Mouse (Mus musculus) liver, embryonic 14.5 days (tissue): ENCODE results near the gene Rhoa. TPM values are rescaled to one million over a fixed set of nuclear protein-coding genes. Genes with fewer than 3 reads are reported as not detected.

Experiments used
- ATAC-seq: fragments of 200-750 bp; cut with Nextera tagmentation; 2 replicates; pipeline ENCODE4 v1.8.0; 2017; ENCODE audit warnings: moderate number of reproducible peaks, mild to moderate bottlenecking, moderate library complexity; ENCODE audit not compliant: insufficient read depth
- DNase-seq, 3 experiments: peaks; one replicate each; pipeline ENCODE4 v3.0.0-alpha.2; 2012 to 2013; ENCODE audit warnings: low read depth in 3 of 3, low spot score in 3 of 3
- H3K27ac ChIP-seq: fragments of 300-500 bp; sonication (generic); 2 replicates; pipeline ENCODE4 v1.5.1; 2014; ENCODE audit warnings: moderate library complexity, mild to moderate bottlenecking, control low read depth, inconsistent platforms
- H3K27me3 ChIP-seq: fragments of 300-500 bp; sonication (generic); 2 replicates; pipeline ENCODE4 v1.6.1; 2014; ENCODE audit warnings: mild to moderate bottlenecking, low read length, moderate library complexity; ENCODE audit not compliant: control insufficient read depth, insufficient read depth
- H3K36me3 ChIP-seq: fragments of 300-500 bp; sonication (generic); replicated peaks from 2 replicates; pipeline ENCODE4 v1.6.1; 2014; ENCODE audit warnings: low read depth; ENCODE audit not compliant: control insufficient read depth, insufficient read depth
- H3K4me1 ChIP-seq, 2 experiments: fragments of 200-500 bp in 1 of 2; fragments of 300-500 bp in 1 of 2; sonication (generic) in 1 of 2; replicated peaks; 2 replicates each; pipeline ENCODE4 v1.6.1; 2012 to 2014; ENCODE audit warnings: antibody characterized with exemption in 1 of 2, inconsistent platforms in 1 of 2, low read length in 1 of 2; ENCODE audit not compliant: control insufficient read depth in 2 of 2, insufficient read depth in 2 of 2
- H3K4me2 ChIP-seq: fragments of 300-500 bp; sonication (generic); 2 replicates; pipeline ENCODE4 v1.6.1; 2014; ENCODE audit warnings: low read depth, mild to moderate bottlenecking, control low read depth, moderate library complexity
- H3K4me3 ChIP-seq, 2 experiments: fragments of 200-500 bp in 1 of 2; fragments of 300-500 bp in 1 of 2; sonication (generic) in 1 of 2; 2 replicates each; pipeline ENCODE4 v1.5.1; 2012 to 2014; ENCODE audit warnings: low read depth in 2 of 2, low read length in 2 of 2, mild to moderate bottlenecking in 2 of 2, control low read depth in 1 of 2, inconsistent platforms in 1 of 2, moderate library complexity in 1 of 2; ENCODE audit not compliant: insufficient read depth in 1 of 2
- H3K9ac ChIP-seq: fragments of 300-500 bp; sonication (generic); replicated peaks from 2 replicates; pipeline ENCODE4 v1.6.1; 2014; ENCODE audit warnings: mild to moderate bottlenecking, control low read depth, moderate library complexity
- H3K9me3 ChIP-seq: fragments of 300-500 bp; sonication (generic); 2 replicates; pipeline ENCODE4 v1.6.1; 2016; ENCODE audit warnings: low read length, mixed read lengths; ENCODE audit not compliant: control insufficient read depth
- CTCF ChIP-seq: IDR thresholded peaks from 2 replicates; pipeline ENCODE4 v1.5.1; 2016; ENCODE audit warnings: antibody characterized with exemption, low read depth, control low read depth
- EP300 ChIP-seq: IDR thresholded peaks from 2 replicates; pipeline ENCODE4 v1.6.1; 2016; ENCODE audit warnings: antibody characterized with exemption, low read depth
- WGBS: fragments of 180-500 bp; shearing (Covaris S2); extraction: QIAGEN DNeasy Blood & Tissue Kit; methylation state at CpG from one replicate; pipeline ENCODE4 v1.1.7; 2014; ENCODE audit not compliant: insufficient replicate concordance; 5-methylcytosine and 5-hydroxymethylcytosine counted together
- polyA plus RNA-seq, 2 experiments: library from polyadenylated mRNA; depleted of rRNA in 1 of 2; stranded (reverse) in 1 of 2; unstranded in 1 of 2; fragments of >200 nt; fragmentation: Nextera tagmentation in 1 of 2; extraction: Ambion mirVana in 1 of 2; gene quantifications; 2 replicates each; pipeline versions ENCODE4 v1.2.1 to v1.2.3; 2012 to 2014

Gene Rhoa
- polyA plus RNA-seq, 2 experiments, result 76.4 to 130 TPM

DNA sequence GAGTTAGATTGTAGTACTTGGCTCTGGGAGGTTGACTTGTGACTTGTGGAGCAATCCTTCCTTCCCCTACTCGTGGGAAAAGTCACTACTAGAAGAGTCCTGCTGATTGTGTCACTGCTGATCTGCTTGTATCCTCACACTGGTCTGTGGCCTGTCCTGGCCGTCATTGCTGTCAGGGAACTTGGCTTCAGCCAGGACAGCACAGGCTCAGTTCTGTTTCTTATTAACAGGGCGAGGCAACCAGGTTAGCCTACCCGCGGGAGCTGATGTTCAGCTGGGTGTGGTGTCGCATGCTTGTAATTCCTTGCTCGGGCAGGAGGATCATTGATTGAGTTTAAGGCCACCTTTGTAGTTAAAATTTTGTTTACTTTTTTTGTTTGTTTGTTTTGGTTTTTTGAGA, 79.1 kb downstream of the Rhoa start:
- ATAC-seq (no peak), DNase-seq (no peak)
- no peak overlapping the region for H3K4me2 ChIP-seq
- no peak overlapping the region for H3K4me3 ChIP-seq
- peaks cover 94% of the 10 kb centered on the region for H3K36me3 ChIP-seq
- 76% methylated on average over 7 of the region's 7 CpGs for WGBS
- no peaks in the 10 kb centered on the region for H3K4me1 ChIP-seq
- H3K27me3 ChIP-seq, result no peaks in the 10 kb centered on the region
- no peaks in the 10 kb centered on the region for H3K9me3 ChIP-seq
- H3K27ac ChIP-seq, result no peak overlapping the region
- TF ChIP-seq CTCF (no peak), EP300 (no peak)
- H3K9ac ChIP-seq, result no peak overlapping the region

DNA sequence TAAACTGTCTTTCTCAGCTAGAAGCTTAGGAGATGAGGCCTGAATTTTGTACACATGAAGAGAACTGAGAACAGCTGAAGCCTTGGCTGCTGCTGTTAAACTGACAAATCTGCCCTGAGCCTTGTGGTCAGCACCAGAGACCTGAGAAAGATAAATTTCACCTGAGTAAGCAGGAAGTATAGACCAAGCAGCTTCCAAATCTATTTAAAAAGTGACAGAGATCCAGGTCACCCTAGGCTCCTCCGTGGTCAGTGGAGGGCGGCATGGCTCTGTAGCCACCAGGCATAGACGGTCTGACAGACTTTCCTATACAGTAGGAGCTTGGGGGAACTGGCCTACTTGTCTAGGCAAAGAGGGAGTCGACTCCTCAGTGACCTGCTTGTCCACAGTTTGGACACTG, 80.9 kb downstream of the Rhoa start:
- ATAC-seq (no peak), DNase-seq (no peak)
- Histone ChIP-seq H3K36me3 (peaks cover 90% of the 10 kb centered on the region), H3K9ac (no peak overlapping the region), H3K4me2 (no peak overlapping the region), H3K4me1 (no peaks in the 10 kb centered on the region), H3K9me3 (no peaks in the 10 kb centered on the region), H3K27ac (no peak overlapping the region), H3K27me3 (no peaks in the 10 kb centered on the region), H3K4me3 (no peak overlapping the region)
- 83% methylated on average over 4 of the region's 4 CpGs for WGBS
- TF ChIP-seq EP300 (no peak), CTCF (no peak)

Other genes with a start within 250 kb of the Rhoa start
- gene Mst1, start 225.7 kb upstream of the Rhoa start, polyA plus RNA-seq (2012; rRNA removed), result 21.0 and 21.3 TPM in 2 replicates
- 24.1 and 29.7 TPM in 2 replicates for gene Mst1, start 225.7 kb upstream of the Rhoa start, polyA plus RNA-seq (2014; fragmentation: Nextera tagmentation; extraction: Ambion mirVana)
- 139 and 146 TPM in 2 replicates for gene Rnf123, start 222.8 kb upstream of the Rhoa start, polyA plus RNA-seq (2012; rRNA removed)
- gene Rnf123, start 222.8 kb upstream of the Rhoa start, polyA plus RNA-seq (2014; fragmentation: Nextera tagmentation; extraction: Ambion mirVana), result 88.2 and 102 TPM in 2 replicates
- 126 and 150 TPM in 2 replicates for gene Apeh, start 211.5 kb upstream of the Rhoa start, polyA plus RNA-seq (2012; rRNA removed)
- gene Apeh, start 211.5 kb upstream of the Rhoa start, polyA plus RNA-seq (2014; fragmentation: Nextera tagmentation; extraction: Ambion mirVana), result 153 and 172 TPM in 2 replicates
- gene Bsn, start 115.7 kb upstream of the Rhoa start, polyA plus RNA-seq (2012; rRNA removed), result 0.86 and 1.1 TPM in 2 replicates
- gene Bsn, start 115.7 kb upstream of the Rhoa start, polyA plus RNA-seq (2014; fragmentation: Nextera tagmentation; extraction: Ambion mirVana), result 1.1 and 1.4 TPM in 2 replicates
- gene Dag1, start 42.2 kb upstream of the Rhoa start, polyA plus RNA-seq (2012; rRNA removed), result 4.8 and 5.3 TPM in 2 replicates
- gene Dag1, start 42.2 kb upstream of the Rhoa start, polyA plus RNA-seq (2014; fragmentation: Nextera tagmentation; extraction: Ambion mirVana), result 12.0 and 13.0 TPM in 2 replicates
- 2.8 and 2.9 TPM in 2 replicates for gene Nicn1, start 15.7 kb upstream of the Rhoa start, polyA plus RNA-seq (2012; rRNA removed)
- 4.3 and 6.2 TPM in 2 replicates for gene Nicn1, start 15.7 kb upstream of the Rhoa start, polyA plus RNA-seq (2014; fragmentation: Nextera tagmentation; extraction: Ambion mirVana)
- gene Amt, start 9.3 kb upstream of the Rhoa start, polyA plus RNA-seq (2012; rRNA removed), result 6.1 and 7.5 TPM in 2 replicates
- 7.2 and 7.7 TPM in 2 replicates for gene Amt, start 9.3 kb upstream of the Rhoa start, polyA plus RNA-seq (2014; fragmentation: Nextera tagmentation; extraction: Ambion mirVana)
- gene Tcta, start within 50 bp of the Rhoa start, polyA plus RNA-seq (2012; rRNA removed), result 10.4 and 10.6 TPM in 2 replicates
- 10.9 and 13.2 TPM in 2 replicates for gene Tcta, start within 50 bp of the Rhoa start, polyA plus RNA-seq (2014; fragmentation: Nextera tagmentation; extraction: Ambion mirVana)
- gene Gpx1, start 32.8 kb downstream of the Rhoa start, polyA plus RNA-seq (2012; rRNA removed), result 3,084 and 3,741 TPM in 2 replicates
- 6,910 and 6,914 TPM in 2 replicates for gene Gpx1, start 32.8 kb downstream of the Rhoa start, polyA plus RNA-seq (2014; fragmentation: Nextera tagmentation; extraction: Ambion mirVana)
- gene Usp4, start 41.7 kb downstream of the Rhoa start, polyA plus RNA-seq (2012; rRNA removed), result 29.2 and 38.5 TPM in 2 replicates
- gene Usp4, start 41.7 kb downstream of the Rhoa start, polyA plus RNA-seq (2014; fragmentation: Nextera tagmentation; extraction: Ambion mirVana), result 59.3 and 67.6 TPM in 2 replicates
- 0.47 and 0.49 TPM in 2 replicates for gene 1700102P08Rik, start 86.7 kb downstream of the Rhoa start, polyA plus RNA-seq (2012; rRNA removed)
- 0.45 and 0.52 TPM in 2 replicates for gene 1700102P08Rik, start 86.7 kb downstream of the Rhoa start, polyA plus RNA-seq (2014; fragmentation: Nextera tagmentation; extraction: Ambion mirVana)
- 0.12 and 0.20 TPM in 2 replicates for gene Ccdc36, start 122.4 kb downstream of the Rhoa start, polyA plus RNA-seq (2012; rRNA removed)
- 0.24 and 0.27 TPM in 2 replicates for gene Ccdc36, start 122.4 kb downstream of the Rhoa start, polyA plus RNA-seq (2014; fragmentation: Nextera tagmentation; extraction: Ambion mirVana)
- gene BC048562, start 130.4 kb downstream of the Rhoa start, polyA plus RNA-seq (2012; rRNA removed), result not detected in 2 replicates
- not detected in 2 replicates for gene BC048562, start 130.4 kb downstream of the Rhoa start, polyA plus RNA-seq (2014; fragmentation: Nextera tagmentation; extraction: Ambion mirVana)
- 8.6 and 9.7 TPM in 2 replicates for gene Ccdc71, start 154.4 kb downstream of the Rhoa start, polyA plus RNA-seq (2012; rRNA removed)
- gene Ccdc71, start 154.4 kb downstream of the Rhoa start, polyA plus RNA-seq (2014; fragmentation: Nextera tagmentation; extraction: Ambion mirVana), result 14.5 and 15.6 TPM in 2 replicates
- 13.1 and 16.5 TPM in 2 replicates for gene Klhdc8b, start 155.5 kb downstream of the Rhoa start, polyA plus RNA-seq (2012; rRNA removed)
- gene Klhdc8b, start 155.5 kb downstream of the Rhoa start, polyA plus RNA-seq (2014; fragmentation: Nextera tagmentation; extraction: Ambion mirVana), result 6.9 and 9.5 TPM in 2 replicates
- 8.3 and 9.1 TPM in 2 replicates for gene Lamb2, start 173.6 kb downstream of the Rhoa start, polyA plus RNA-seq (2012; rRNA removed)
- gene Lamb2, start 173.6 kb downstream of the Rhoa start, polyA plus RNA-seq (2014; fragmentation: Nextera tagmentation; extraction: Ambion mirVana), result 4.3 and 5.8 TPM in 2 replicates
- gene Usp19, start 184.5 kb downstream of the Rhoa start, polyA plus RNA-seq (2012; rRNA removed), result 33.9 and 36.0 TPM in 2 replicates
- 17.1 and 22.5 TPM in 2 replicates for gene Usp19, start 184.5 kb downstream of the Rhoa start, polyA plus RNA-seq (2014; fragmentation: Nextera tagmentation; extraction: Ambion mirVana)
- gene Qars, start 201.6 kb downstream of the Rhoa start, polyA plus RNA-seq (2012; rRNA removed), result 88.6 and 184 TPM in 2 replicates
- 61.3 and 65.8 TPM in 2 replicates for gene Qars, start 201.6 kb downstream of the Rhoa start, polyA plus RNA-seq (2014; fragmentation: Nextera tagmentation; extraction: Ambion mirVana)
- 34.0 and 40.6 TPM in 2 replicates for gene Qrich1, start 210.7 kb downstream of the Rhoa start, polyA plus RNA-seq (2012; rRNA removed)
- 39.8 and 46.3 TPM in 2 replicates for gene Qrich1, start 210.7 kb downstream of the Rhoa start, polyA plus RNA-seq (2014; fragmentation: Nextera tagmentation; extraction: Ambion mirVana)